Mouse (Mus musculus): Measurements from ENCODE around the gene Aicda. TPM values are rescaled to one million over a fixed set of nuclear protein-coding genes. Genes with fewer than 3 reads are reported as not detected.

The Aicda gene
- polyA plus RNA-seq, 1 experiment from 2014 or later = not detected

DNA sequence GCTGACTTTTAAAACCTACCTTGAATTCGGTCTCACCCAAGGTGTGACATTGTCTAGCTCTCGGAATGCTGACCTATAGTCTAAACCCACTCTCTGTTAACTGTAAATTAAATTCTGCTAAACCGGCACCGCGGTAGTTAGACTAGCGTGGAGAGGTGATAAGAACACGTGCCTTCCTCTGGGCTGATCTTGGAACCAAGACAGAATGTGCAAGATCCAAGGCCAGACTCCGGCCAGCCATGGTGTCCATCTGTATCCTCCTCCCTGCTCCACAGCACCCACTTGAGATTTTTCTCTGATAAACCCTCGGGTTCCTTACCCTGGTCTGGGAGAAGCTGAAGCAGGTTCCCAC is 55.8 kb downstream of the Aicda start:
- WGBS = 64% methylated on average over 9 of the region's 9 CpGs

DNA sequence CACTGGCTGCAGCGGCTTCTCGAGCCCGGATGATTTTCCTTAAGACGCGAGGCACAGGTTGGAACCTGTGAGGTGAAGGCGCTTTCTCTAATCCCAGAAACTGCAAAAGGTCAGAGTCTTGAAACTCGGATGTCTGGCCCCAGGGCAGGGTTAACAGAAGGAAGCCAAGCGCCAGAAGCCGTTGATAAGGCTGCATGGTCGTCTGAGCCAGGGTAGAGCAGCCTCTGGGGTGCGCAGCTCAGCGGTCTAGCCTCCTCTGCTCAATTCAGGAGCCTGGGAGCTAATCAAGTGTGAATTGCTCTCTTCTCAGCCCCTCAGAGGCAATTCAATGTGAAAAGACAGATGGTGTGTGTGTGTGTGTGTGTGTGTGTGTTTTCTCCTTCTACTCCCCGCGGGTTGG is 56.2 kb downstream of the Aicda start, which contains the start of gene Gdf3:
Gdf3 (minus strand) TSS at position 317 of the 400 bp plus-strand sequence.
- Histone ChIP-seq H3K4me1 (replicated peaks; ENCODE audit: insufficient read depth, low read length) (no peaks in the 10 kb centered on the region), H3K9ac (ENCODE audit: low read depth, low read length) (no peak within 1 kb of the TSS), H3K27me3 (ENCODE audit: insufficient read depth, low read length) (no peaks in the 10 kb centered on the region), H3K9me3 (replicated peaks; ENCODE audit: low read length) (no peaks in the 10 kb centered on the region), H3K27ac (no peak within 1 kb of the TSS), H3K4me2 (ENCODE audit: low read length) (no peak within 1 kb of the TSS), H3K36me3 (ENCODE audit: insufficient read depth, low read length) (no peaks in the 10 kb centered on the region), H3K4me3 (replicated peaks; ENCODE audit: low read depth, low read length) (no peak within 1 kb of the TSS)
- TF ChIP-seq CTCF (IDR thresholded peaks at IDR 0.05; ENCODE audit: low read depth) = no peak
- WGBS = 64% methylated on average over 14 of the region's 14 CpGs
- DNase-seq (ENCODE audit: low spot score) (no peak), ATAC-seq (replicated peaks; ENCODE audit: low FRiP score, low read depth) (no peak)

More for the DNA sequence above, 55.8 kb downstream of the Aicda start:
- TF ChIP-seq CTCF (IDR thresholded peaks at IDR 0.05; ENCODE audit: low read depth) = no peak
- Histone ChIP-seq H3K4me1 (replicated peaks; ENCODE audit: insufficient read depth, low read length) (no peaks in the 10 kb centered on the region), H3K4me2 (ENCODE audit: low read length) (no peak overlapping the region), H3K27ac (no peak overlapping the region), H3K27me3 (ENCODE audit: insufficient read depth, low read length) (no peaks in the 10 kb centered on the region), H3K9ac (ENCODE audit: low read depth, low read length) (no peak overlapping the region), H3K9me3 (replicated peaks; ENCODE audit: low read length) (no peaks in the 10 kb centered on the region), H3K36me3 (ENCODE audit: insufficient read depth, low read length) (no peaks in the 10 kb centered on the region), H3K4me3 (replicated peaks; ENCODE audit: low read depth, low read length) (no peak overlapping the region)
- DNase-seq (ENCODE audit: low spot score) = no peak
- no peak for ATAC-seq (replicated peaks; ENCODE audit: low FRiP score, low read depth)

DNA sequence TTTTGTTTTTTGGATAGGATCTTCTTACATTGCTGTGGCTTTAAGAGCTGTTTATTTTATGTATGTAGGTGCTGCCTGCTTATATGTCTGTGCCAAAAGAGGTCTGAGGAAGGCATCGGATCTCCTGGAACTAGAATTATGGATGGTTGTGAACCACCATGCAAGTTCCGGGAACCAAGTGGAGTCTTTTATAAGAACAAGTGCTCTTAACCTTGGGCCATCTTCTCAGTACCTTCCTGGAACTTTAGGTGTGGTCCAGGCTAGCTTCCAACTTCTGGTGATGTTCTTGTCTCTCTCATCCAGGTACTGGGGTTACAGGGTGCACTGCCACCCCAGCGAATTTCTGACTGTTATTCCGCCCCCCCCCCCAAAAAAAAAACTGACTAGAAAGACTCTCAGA is 58.8 kb downstream of the Aicda start:
- ATAC-seq (replicated peaks; ENCODE audit: low FRiP score, low read depth) (no peak), DNase-seq (ENCODE audit: low spot score) (no peak)
- no peaks in the 10 kb centered on the region for H3K9me3 ChIP-seq (replicated peaks; ENCODE audit: low read length)
- 88% methylated on average over 4 of the region's 4 CpGs for WGBS
- no peak overlapping the region for H3K4me3 ChIP-seq (replicated peaks; ENCODE audit: low read depth, low read length)
- no peak overlapping the region for H3K4me2 ChIP-seq (ENCODE audit: low read length)
- no peaks in the 10 kb centered on the region for H3K4me1 ChIP-seq (replicated peaks; ENCODE audit: insufficient read depth, low read length)
- no peak overlapping the region for H3K27ac ChIP-seq
- TF ChIP-seq CTCF (IDR thresholded peaks at IDR 0.05; ENCODE audit: low read depth) = no peak
- H3K36me3 ChIP-seq (ENCODE audit: insufficient read depth, low read length) = no peaks in the 10 kb centered on the region
- no peak overlapping the region for H3K9ac ChIP-seq (ENCODE audit: low read depth, low read length)
- no peaks in the 10 kb centered on the region for H3K27me3 ChIP-seq (ENCODE audit: insufficient read depth, low read length)

Other genes starting within 250 kb of the Aicda start
- 130 and 138 TPM in 2 replicates for gene M6pr, start 245.1 kb upstream of the Aicda start, polyA plus RNA-seq (2015; fragmentation: Nextera tagmentation; extraction: Ambion mirVana)
- 13.6 and 14.0 TPM in 2 replicates for gene Phc1, start 213.2 kb upstream of the Aicda start, polyA plus RNA-seq (2015; fragmentation: Nextera tagmentation; extraction: Ambion mirVana)
- 6.6 and 9.8 TPM in 2 replicates for gene Rimklb, start 55.0 kb upstream of the Aicda start, polyA plus RNA-seq (2015; fragmentation: Nextera tagmentation; extraction: Ambion mirVana)
- 42.4 and 47.0 TPM in 2 replicates for gene Mfap5, start 48.0 kb upstream of the Aicda start, polyA plus RNA-seq (2015; fragmentation: Nextera tagmentation; extraction: Ambion mirVana)
- gene Apobec1, start 48.6 kb downstream of the Aicda start, polyA plus RNA-seq (2015; fragmentation: Nextera tagmentation; extraction: Ambion mirVana) = 3.6 TPM in 2 replicates
- not detected in 2 replicates for gene Gdf3, start 56.3 kb downstream of the Aicda start, polyA plus RNA-seq (2015; fragmentation: Nextera tagmentation; extraction: Ambion mirVana)
- gene Dppa3, start 72.6 kb downstream of the Aicda start, polyA plus RNA-seq (2015; fragmentation: Nextera tagmentation; extraction: Ambion mirVana) = not detected in 2 replicates
- not detected in 2 replicates for gene Nanog, start 153.7 kb downstream of the Aicda start, polyA plus RNA-seq (2015; fragmentation: Nextera tagmentation; extraction: Ambion mirVana)
- 4.1 and 4.4 TPM in 2 replicates for gene Slc2a3, start 247.8 kb downstream of the Aicda start, polyA plus RNA-seq (2015; fragmentation: Nextera tagmentation; extraction: Ambion mirVana)